Mouse (Mus musculus) spleen, embryonic (tissue): ENCODE results near the gene Nop16.

Experiments
- CTCF ChIA-PET: fragments of 350-600 bp; sonication (Branson Sonifier 250); formaldehyde crosslinking; loops from one replicate; lab custom pipeline; 2022; lab: Charles Lee

Gene Nop16

DNA sequence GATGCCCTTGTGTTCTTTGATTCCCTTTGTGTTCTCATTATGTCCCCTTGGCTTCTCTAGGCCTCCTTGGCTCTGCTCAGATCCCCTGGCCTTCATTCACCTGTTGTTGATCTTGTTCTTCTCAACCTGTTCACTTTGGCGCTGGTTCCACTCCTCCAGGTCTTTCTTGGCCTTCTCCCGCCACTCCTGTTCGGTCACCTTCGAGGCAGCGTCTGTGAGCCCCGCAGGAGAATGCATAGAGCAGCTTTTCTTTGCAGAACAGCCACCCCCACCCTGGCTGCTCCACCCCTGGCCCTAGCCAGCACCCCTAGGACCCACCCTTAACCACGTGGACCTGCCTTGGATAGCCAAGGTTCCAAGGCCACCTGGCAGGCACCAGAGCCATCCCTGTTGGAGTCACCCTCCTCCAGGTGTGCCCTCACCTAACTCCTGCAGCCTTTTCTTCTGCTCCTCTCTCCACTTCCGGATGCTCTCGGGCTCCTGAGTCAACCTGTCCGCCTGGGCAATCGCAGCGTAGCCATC, 8.8 kb upstream of the Nop16 start:
- CTCF ChIA-PET = no interaction called here

DNA sequence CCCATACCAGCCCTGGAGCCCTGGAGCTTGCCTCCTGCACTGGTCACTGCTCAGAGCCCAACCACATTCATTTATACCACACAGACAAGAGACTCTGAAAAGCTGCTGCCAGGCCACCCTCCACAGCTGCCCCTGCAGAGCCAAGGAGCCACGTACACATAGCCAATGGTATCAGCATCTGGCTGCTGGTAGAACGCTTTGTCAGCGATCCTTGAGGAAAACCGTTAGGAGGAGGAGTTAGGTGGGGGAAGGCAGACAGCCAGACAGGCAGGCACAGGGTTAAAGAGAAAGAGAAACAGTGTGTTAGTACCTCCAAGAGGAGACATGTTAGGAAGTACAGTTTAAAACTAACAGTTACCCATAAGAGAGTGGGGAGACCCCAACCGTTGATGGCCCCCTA, 7.0 kb upstream of the Nop16 start:
- CTCF ChIA-PET = no interaction called here

DNA sequence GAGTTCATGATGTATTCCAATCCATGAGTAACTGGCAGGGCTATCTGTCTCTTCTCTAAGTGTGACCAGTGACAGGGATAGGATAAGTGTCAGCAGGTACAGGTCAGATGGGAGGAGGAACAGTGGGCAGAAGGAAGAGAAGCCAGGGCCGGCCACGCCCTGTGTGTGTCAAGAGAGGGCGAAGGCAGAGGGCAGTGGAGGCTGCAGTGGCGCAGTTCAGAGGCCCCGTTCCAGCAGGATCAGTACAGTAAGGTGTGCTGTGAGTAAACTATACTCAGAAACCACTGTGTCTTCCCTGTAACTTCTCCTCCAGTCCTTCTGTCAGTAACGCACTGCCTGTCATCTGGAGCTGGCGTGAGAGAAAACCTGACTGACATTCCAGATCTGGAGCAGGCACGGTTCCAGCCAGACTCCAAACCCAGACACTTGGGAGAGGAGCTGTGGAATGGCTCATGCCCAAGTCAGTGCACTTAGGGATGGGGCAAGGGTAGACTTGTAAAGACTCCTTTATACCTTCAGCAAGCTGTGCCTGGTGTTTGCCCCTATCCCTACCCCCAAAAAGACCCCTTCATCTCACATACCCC, 6.3 kb upstream of the Nop16 start:
- CTCF ChIA-PET = no interaction called here

DNA sequence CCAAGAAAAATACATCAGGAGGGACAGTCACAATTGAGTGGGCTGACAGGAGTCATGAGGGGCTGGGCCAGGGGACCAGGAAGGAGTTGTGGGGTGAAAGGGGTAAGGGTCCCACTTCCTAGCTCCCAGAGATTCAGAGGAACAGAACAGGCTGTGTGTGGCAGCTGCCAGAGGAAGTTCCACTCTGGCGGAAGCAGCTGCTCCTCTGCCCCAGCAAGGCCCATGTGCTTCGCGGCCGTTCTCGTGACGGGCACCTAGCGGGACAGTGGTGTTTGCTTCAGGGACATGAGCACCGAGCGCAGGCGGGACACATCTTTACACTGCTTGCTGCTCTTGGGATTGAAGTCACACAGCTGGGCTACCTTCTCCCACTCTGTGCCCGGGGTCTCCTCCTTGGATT, 3.7 kb upstream of the Nop16 start:
- CTCF ChIA-PET = interaction anchor here (0.6 kb wide), 1 partner anchor 174 kb away, joined by 3 read pairs; no protein-coding TSS in a partner anchor

DNA sequence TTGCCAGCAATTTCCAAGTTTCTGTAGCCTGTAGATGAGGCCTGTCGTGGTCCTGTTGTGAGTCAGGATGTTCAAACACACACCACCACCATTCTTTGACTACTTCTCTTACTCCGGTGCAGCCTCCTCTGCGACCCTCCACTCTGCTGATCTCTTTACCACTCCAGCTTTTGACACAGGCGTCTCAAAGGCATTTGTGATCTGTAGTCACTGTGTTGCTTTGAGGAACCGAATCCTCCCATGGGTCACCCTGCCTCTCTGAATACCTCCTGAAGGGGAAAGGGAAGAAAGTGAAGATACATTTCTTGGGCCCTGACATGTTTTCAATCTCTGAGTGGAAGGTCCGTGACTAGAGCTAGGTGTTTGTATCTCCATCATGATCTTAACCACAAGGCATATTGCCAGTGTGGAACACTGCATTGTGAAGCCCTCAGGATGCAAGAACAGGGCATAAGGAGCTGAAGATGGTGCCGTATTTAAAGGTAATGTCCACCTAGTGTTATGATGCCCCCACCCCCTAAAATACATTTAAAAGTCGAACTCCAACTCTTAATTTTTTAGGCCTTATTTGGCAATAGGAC, 2.0 kb upstream of the Nop16 start:
- CTCF ChIA-PET = interaction anchor here (0.6 kb wide), 1 partner anchor 20 kb away, joined by 5 read pairs; no protein-coding TSS in a partner anchor

DNA sequence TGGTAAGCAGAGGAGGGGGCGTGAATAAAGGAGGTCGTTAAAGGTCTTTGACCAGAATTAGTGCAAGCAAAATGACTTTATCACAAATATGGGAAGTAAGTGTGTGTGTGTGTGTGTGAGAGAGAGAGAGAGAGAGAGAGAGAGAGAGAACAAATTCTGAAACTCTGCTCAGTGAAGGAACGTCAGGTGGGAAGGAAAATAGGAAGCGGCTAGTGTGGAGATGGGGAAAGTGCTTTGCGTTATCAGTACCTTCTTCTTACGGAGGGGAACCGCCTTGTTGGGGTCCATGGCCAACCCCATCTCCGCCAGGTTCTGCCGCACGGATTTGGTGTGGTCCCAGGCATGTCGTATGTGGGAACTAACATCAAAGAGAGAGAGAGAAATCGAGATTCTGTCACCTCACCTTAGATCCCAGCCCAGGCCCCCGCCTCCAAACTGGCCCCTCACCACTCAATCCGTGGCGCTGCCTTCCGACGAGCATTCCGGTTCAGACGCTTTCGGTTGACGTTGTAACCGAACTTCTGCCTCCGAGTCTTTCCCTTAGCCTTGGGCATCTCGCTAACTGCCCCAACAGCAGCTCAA, 385 bp downstream of the Nop16 start:
- CTCF ChIA-PET = no interaction called here

DNA sequence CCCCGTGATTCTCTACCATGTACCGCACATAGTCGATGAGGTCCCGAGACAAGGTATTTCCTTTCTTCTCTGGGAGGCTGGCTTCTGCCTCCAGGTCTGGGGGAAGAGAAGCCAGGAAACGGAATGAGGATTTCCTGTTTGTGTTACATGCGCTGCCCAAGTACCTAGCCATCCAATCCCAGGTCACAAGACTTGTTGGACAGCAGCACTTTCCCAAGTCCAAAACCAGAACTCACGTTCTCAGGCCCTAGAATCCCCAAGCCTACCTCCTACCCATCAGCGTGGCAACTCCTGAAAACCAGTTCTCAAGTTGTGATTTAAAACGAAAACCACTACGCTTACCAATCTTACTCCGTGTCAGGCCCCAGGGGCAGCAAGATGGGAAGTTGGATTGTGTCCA, 4.1 kb downstream of the Nop16 start:
- CTCF ChIA-PET = no interaction called here

DNA sequence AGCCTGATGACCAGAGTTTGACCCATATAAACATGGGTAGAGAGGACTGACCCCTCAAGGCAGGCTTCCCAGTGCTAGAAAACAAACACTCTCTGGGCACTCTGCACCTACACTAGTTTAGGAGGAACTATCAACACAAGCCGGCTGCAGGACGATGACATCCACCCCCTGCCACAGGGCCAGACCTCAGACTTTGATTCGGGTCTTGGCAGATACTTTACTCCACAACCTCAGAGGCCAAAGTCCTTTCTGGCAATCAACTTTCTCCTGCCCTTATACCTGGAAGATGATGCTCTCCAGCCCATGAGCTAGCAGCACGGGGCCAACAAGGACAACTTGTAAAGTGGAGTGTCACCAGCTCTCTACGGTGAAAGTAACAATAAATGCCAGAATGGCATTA, 7.0 kb downstream of the Nop16 start:
- CTCF ChIA-PET = no interaction called here

DNA sequence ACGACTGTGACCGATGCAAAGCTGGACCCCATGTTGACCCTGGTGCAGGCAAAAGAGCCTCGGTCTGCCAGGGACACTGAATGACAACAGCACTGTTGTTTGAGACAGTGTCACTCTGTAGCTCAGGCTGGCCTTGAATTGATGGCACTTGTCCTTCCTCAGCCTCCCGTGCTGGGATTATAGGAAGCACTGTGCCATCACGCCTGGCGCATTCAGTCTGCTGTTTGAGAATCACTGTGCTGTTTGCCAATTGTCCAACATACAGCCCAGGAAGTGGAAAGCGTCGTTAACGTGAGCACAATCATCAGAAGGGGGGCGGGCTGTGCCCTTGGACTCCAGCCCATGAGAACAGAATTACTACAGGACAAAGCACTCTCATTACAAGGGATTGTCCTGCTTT, 7.8 kb downstream of the Nop16 start:
- CTCF ChIA-PET = no interaction called here

DNA sequence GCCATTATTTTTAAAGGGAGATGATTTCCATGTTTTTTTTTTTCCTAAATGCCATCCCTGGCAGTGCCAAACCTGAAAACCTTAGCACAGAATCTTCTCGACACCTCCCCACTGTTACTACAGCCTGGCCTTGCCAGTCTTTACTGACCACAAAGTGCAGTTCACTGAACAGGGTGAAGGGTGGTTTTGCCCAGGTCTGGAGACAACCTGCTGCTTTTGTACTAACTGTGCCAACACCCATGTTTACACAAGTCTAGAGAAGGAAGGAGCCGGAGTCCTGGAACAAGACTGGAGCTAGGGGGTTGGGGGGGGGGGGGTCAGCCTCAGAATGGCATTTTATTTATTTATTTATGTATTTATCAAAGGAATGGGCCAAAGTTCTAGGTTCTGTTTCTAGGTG, 8.5 kb downstream of the Nop16 start:
- CTCF ChIA-PET = no interaction called here

DNA sequence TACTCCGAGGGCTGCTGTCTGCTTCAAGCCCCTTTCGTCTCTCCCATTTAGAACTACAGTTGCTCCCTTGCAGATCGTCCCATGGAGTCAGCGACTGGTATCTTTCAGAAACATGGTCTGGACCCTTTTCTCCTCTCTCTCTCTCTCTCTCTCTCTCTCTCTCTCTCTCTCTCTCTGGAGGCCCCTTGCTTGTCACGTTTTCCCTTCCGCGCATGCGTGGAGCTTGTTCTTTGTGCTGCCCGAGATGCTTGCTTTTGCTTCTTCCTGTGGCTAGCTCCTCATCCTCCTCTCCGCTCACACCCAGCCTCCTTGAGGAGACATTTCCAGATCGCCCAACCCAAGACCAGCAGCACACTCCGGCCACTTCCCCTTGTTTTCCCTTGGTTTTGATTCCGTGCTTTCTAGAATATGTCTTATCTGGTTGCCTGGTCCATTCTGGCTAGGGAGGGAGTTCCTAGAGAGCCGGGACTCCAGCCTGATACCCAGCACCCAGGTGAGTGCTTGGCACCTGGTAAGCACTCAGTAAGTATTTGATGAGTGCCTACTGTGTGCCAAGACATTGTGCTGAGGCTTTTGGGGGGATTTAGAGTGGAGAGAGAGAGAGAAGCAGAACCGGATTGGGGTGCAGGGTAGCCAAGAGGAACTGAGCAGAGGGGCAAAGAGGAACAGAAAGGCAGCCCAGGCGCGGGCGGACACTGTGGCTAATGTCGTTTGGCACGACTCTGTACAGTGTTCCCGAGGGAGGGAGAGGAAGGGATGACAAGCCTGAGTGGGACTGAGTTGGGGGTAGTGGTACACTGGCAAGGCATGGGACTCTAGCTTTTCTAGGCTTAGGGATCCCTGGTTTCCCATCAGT, 12.0 kb downstream of the Nop16 start:
- CTCF ChIA-PET = interaction anchor here (0.7 kb wide), 1 partner anchor 72 kb away, joined by 3 read pairs; no protein-coding TSS in a partner anchor

DNA sequence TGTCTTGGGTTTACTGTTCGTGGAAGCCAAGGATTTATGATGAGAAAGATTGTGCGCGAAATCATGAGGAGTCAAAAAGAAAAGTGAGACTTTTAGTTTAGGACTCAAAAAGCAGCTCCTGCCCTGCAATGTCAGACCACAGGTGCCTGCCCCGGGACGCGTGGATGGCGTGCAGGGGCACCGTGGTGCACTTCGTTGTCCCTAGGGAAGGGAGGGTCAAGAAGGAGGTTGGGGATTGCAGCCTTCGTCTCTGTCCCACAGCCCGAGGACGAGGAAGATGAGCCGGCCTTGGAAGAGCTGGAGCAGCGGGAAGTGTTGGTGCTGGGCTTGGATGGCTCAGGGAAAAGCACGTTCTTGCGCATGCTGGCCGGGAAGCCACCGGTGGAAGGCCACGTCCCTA, 14.4 kb downstream of the Nop16 start:
- CTCF ChIA-PET = interaction anchor here (0.6 kb wide), 1 partner anchor 36 kb away, joined by 3 read pairs; no protein-coding TSS in a partner anchor

DNA sequence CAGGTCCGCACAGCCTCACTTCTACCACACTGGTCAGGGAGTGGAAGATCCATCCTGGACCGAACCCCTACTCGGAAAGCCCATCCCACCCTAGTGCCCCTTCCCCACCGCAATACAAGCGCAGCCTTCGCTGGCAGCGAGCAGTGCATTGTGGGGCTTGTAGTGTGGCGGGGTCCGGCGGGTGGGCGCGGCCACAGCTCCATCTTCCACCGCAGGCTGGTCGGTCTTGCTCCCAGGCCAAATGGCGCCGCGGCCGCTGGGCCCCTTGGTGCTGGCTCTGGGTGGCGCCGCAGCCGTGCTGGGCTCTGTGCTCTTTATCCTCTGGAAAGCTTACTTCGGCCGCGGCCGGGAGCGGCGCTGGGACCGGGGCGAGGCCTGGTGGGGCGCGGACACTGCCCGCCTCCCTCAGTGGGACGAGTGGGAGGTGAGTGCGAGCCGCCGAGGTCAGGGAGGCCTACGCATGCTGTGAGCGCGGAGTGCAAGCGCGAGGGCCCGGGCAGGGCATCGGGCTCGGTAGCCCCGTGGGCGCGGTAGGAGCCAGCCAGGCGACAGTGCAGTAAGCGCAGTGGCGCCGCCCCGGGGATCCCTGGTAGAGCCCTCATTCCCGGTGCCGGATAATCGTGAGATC, 14.9 kb downstream of the Nop16 start, which contains the start of gene Arl10:
Gene Arl10 (plus strand): TSS at position 162 of the 628 bp plus-strand sequence.
- CTCF ChIA-PET = no interaction called here

DNA sequence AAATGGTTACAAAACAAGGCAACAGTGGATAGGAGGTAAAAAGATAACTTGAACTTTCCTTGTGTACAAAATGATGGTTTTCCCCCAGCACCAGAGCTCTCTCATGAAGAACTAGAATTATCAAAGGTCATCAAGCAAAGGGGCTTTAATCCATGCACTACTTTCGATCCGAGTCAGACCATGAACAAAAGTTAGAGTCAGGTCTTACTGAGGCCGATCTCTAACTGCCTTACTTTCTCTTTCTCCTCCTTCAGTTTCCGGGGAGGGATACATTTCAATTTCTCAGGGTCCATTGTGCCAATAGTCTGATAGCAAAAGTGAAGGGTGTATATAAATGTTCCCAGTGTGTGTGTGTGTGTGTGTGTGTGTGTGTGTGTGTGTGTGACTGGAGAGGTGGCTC, 17.3 kb downstream of the Nop16 start:
- CTCF ChIA-PET = interaction anchor here (0.6 kb wide), 1 partner anchor 76 kb away, joined by 4 read pairs; no protein-coding TSS in a partner anchor

DNA sequence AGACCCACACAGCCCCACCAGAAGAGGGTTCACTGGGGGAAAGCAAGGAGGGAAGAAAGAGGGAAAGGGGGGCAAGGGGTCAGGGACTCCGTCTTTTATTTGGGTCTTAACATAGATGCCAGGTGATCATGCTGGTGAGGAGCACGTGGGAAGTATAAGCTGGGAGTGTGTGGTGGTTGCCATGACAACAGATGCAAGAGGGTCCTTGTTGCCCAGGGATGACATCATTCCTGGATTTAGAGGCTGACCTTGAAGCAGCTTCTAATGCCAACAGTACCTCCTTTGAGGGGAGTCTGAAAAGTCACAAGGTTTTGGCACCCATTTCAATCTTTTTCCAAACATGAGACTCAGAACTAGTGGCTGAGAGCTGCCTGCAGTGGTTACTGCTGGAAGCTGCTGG, 18.3 kb downstream of the Nop16 start:
- CTCF ChIA-PET = no interaction called here

DNA sequence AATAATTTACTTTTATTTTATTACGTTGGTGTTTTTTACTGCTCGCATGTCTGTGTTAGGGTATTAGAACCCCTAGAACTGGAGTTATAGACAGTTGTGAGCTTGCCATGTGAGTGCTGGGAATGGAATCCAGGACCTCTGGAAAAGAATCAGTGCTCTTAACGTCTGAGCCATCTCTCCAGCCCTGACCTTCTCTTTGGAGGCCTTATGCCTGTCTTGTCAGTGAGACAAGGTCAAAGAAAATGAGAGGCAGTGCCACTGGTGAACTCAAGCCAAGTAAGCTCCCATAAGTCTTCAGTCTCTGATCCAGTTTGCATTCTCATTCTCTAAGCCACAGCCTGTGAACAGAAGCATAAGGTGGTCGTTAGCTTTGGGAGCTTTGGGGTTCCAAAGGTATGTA, 19.2 kb downstream of the Nop16 start:
- CTCF ChIA-PET = interaction anchor here (0.6 to 0.7 kb wide), 2 partner anchors 48 to 1693 kb away, joined by 3 to 4 read pairs; no protein-coding TSS in a partner anchor

DNA sequence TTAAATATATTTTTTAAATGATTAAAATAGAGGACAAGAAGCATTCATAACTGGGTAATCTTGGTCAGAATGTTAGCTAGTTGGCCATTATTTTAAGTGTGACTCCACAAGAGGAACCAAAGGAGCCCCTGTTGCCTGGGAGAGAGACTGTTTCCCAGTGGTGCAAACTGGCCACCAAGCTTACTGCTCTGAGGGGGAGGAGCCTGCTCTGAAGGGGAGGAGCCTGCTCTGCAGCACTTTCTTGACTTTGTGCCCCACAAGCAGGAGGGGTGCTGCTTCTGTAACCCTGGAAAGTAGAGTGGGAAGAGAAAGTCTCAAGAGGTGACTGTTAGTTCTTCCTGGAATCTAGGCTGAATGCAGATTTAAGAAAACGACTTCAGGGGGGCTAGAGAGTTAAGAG, 20.6 kb downstream of the Nop16 start:
- CTCF ChIA-PET = no interaction called here

DNA sequence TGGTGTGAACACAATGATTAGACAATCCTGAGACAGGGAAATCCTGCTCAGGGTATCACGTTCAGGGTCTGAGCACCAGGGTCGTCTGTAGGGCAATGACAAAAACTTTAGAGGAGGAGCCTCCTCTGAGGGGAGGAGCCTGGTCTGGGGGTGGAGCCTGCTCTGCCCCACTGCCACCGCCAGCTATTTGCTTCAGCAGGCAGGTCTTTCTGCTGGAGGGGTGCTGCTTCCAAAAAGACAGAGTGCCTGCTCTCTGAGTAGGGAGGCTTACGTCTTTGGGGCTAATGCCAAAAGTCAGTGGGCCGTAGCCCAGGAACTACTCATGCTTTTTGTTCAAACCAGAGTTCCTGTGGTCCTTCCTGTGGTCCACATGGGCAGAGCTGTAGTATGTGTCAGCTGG, 21.5 kb downstream of the Nop16 start:
- CTCF ChIA-PET = no interaction called here

DNA sequence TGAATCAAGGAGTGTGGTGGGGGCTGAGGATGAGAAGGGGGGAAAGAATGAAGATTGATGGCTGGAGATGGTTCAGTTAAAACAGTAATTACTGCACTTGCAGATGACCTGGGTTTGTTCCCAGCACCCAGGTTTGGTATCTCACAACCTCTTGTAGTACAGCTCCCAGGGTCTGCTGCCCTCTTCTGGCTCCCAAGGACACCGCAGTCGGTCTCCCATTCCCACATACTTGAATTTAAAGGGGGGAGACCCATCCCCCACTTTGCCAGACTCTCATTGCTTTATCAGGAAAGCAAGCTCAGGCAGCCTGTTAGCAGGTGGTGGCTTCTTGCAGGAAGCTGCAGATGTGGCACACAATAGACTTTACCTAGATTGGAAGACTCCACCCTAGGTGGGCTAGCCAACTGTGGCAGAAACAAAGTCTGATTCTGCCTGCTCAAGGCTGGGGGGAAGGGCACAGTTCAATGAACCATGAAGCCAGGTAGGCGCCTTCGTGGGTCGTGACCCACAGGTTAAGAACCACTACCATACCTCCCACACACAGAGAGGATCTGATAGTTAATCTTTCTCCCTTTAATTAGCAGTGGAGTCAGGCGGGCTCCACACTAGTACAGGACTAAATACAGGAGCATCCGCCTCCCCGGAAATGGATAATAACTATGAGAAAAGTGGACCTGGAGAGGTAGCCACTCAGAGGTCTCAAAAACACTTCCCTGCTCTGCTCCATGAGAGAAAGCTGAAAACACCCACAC, 24.1 kb downstream of the Nop16 start:
- CTCF ChIA-PET = interaction anchor here (1.1 kb wide), 1 partner anchor 61 kb away, joined by 8 read pairs; no protein-coding TSS in a partner anchor

DNA sequence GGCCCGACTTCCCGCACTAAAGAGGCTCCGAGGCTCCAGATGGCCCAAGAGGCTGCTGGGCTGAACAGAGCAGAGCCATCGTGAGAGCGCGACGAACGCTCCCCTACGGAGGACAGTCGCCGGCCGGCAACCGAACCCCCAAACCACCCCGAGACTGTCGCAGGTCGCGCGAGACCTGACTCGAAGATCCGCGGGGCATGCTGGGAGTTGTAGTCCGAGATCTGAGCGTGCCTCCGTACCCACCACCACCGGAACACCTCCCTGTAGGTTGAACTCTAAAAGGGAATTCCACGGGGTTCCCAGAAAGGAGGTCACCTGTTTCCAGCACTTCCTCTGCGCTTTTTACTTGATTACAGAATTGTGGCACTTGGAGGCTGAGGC, 24.7 kb downstream of the Nop16 start, which contains the start of gene 4833439L19Rik:
Gene 4833439L19Rik (minus strand): TSS at position 235 of the 381 bp plus-strand sequence.
- CTCF ChIA-PET = interaction anchor here (1.1 kb wide), 1 partner anchor 60 kb away, joined by 8 read pairs; no protein-coding TSS in a partner anchor
